Mouse (Mus musculus): ENCODE results near the gene Blm. TPM values are rescaled to one million over a fixed set of nuclear protein-coding genes. Genes with fewer than 3 reads are reported as not detected.
A peak's percentile ranks its signal among the peaks of the same experiment; 100 is the strongest.

The Blm gene
- polyA plus RNA-seq, 1 experiment from 2014 or later: 47.2 TPM

- Histone ChIP-seq H3K4me3 (no peak overlapping the region), H3K9me3 (replicated peaks) (no peaks in the 10 kb centered on the region), H3K4me2 (no peak overlapping the region), H3K36me3 (no peaks in the 10 kb centered on the region), H3K9ac (no peak overlapping the region), H3K4me1 (peaks cover 12% of the 10 kb centered on the region), H3K27ac (no peak overlapping the region), H3K27me3 (replicated peaks) (peaks cover 3% of the 10 kb centered on the region; the same call in 1 of the 2 replicates)
- WGBS (ENCODE audit: insufficient replicate concordance): 65% methylated on average over 6 of the region's 6 CpGs
- ATAC-seq: no peak
These were observed 110.2 kb downstream of the Blm start for GRCm38 (mm10) chr7:80424722-80425121.

- WGBS (ENCODE audit: insufficient replicate concordance): 17% methylated on average over 20 of the region's 20 CpGs
These were observed 112.0 kb downstream of the Blm start for GRCm38 (mm10) chr7:80422759-80423480.

GRCm38 (mm10) chr7:80421576-80421975, 113.3 kb downstream of the Blm start:
- ATAC-seq: no peak
- H3K36me3 ChIP-seq: no peaks in the 10 kb centered on the region
- peaks cover 3% of the 10 kb centered on the region; the same call in 1 of the 2 replicates for H3K27me3 ChIP-seq (replicated peaks)
- no peak overlapping the region for H3K4me3 ChIP-seq
- no peak overlapping the region for H3K4me2 ChIP-seq
- 80% methylated on average over 6 of the region's 6 CpGs for WGBS (ENCODE audit: insufficient replicate concordance)
- peaks cover 42% of the 10 kb centered on the region for H3K4me1 ChIP-seq
- no peak overlapping the region for H3K9ac ChIP-seq
- no peak overlapping the region for H3K27ac ChIP-seq
- H3K9me3 ChIP-seq (replicated peaks): no peaks in the 10 kb centered on the region

More at GRCm38 (mm10) chr7:80422759-80423480, 112.0 kb downstream of the Blm start:
- Histone ChIP-seq H3K4me1 (peaks cover 29% of the 10 kb centered on the region), H3K9me3 (replicated peaks) (no peaks in the 10 kb centered on the region), H3K27ac (no peak overlapping the region), H3K4me3 (peak overlapping the region; percentile 7; the same call in 1 of the 2 replicates), H3K9ac (no peak overlapping the region), H3K4me2 (peak overlapping the region; percentile 57), H3K27me3 (replicated peaks) (peaks cover 3% of the 10 kb centered on the region; the same call in 1 of the 2 replicates), H3K36me3 (no peaks in the 10 kb centered on the region)
- ATAC-seq: no peak

- H3K36me3 ChIP-seq: no peaks in the 10 kb centered on the region
- no peak overlapping the region for H3K4me3 ChIP-seq
- WGBS (ENCODE audit: insufficient replicate concordance): 86% methylated on average over 4 of the region's 4 CpGs
- H3K27me3 ChIP-seq (replicated peaks): peaks cover 3% of the 10 kb centered on the region; the same call in 1 of the 2 replicates
- H3K27ac ChIP-seq: no peak overlapping the region
- no peaks in the 10 kb centered on the region for H3K9me3 ChIP-seq (replicated peaks)
- no peak overlapping the region for H3K4me2 ChIP-seq
- ATAC-seq: no peak
- H3K9ac ChIP-seq: no peak overlapping the region
- H3K4me1 ChIP-seq: peaks cover 42% of the 10 kb centered on the region
These were observed 114.3 kb downstream of the Blm start for GRCm38 (mm10) chr7:80420586-80420985.

DNA sequence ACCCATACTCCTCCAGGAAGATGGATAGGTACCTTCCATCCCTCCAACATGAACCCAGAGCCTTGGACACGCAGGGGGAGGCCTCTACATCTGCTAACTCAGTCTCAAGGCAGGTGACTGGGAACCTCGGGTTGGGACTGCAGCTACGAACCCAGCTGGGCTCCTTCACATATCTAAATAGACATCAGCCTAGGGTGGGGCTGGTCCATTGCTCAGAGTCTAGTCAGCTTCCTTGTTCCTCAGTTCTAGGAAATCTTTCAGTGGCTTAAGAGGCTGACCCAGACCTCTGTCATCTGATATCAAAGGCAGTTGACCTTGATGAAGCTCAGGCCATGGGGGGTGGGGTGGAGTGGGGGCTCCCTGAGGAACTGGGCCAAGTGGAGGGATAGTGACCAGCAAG, 115.6 kb downstream of the Blm start:
- Histone ChIP-seq H3K4me2 (no peak overlapping the region), H3K9me3 (replicated peaks) (no peaks in the 10 kb centered on the region), H3K4me3 (no peak overlapping the region), H3K4me1 (peaks cover 42% of the 10 kb centered on the region), H3K27ac (no peak overlapping the region), H3K9ac (no peak overlapping the region), H3K27me3 (replicated peaks) (peaks cover 3% of the 10 kb centered on the region; the same call in 1 of the 2 replicates), H3K36me3 (no peaks in the 10 kb centered on the region)
- no peak for ATAC-seq
- WGBS (ENCODE audit: insufficient replicate concordance): 33% methylated on average over 3 of the region's 3 CpGs

GRCm38 (mm10) chr7:80418036-80418435, 116.9 kb downstream of the Blm start:
- H3K36me3 ChIP-seq: no peaks in the 10 kb centered on the region
- ATAC-seq: no peak
- no peak overlapping the region for H3K4me2 ChIP-seq
- H3K27ac ChIP-seq: no peak overlapping the region
- 65% methylated on average over 3 of the region's 3 CpGs for WGBS (ENCODE audit: insufficient replicate concordance)
- H3K9ac ChIP-seq: no peak overlapping the region
- H3K9me3 ChIP-seq (replicated peaks): no peaks in the 10 kb centered on the region
- H3K27me3 ChIP-seq (replicated peaks): 0 out of 2 replicates have a peak, but pooled peaks cover 4% of the 10 kb centered on the region
- no peak overlapping the region for H3K4me3 ChIP-seq
- H3K4me1 ChIP-seq: peaks cover 46% of the 10 kb centered on the region

GRCm38 (mm10) chr7:80417601-80418000, 117.3 kb downstream of the Blm start:
- Histone ChIP-seq H3K4me3 (no peak overlapping the region), H3K36me3 (no peaks in the 10 kb centered on the region), H3K9ac (no peak overlapping the region), H3K27ac (no peak overlapping the region), H3K4me1 (peaks cover 42% of the 10 kb centered on the region), H3K4me2 (no peak overlapping the region), H3K27me3 (replicated peaks) (0 out of 2 replicates have a peak, but pooled peaks cover 4% of the 10 kb centered on the region), H3K9me3 (replicated peaks) (no peaks in the 10 kb centered on the region)
- no peak for ATAC-seq

DNA sequence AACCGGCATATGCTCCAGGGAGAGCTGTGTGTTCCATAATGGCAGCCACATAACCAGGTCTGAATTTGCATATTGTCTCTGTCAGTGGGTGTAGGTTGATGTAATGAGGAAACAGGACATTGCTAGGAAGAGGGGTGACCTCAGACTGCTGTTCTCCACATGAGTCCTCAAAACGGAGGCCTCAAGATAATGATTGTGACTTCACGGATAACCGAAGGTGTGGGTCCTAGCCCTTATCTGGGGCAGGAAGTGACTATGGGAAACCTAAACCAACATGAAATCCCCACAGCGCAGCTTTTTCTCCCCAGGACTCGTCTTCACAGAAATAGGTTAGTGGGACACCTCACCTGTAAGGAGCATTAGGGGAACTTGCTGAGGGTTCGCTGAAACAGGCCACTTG, 118.0 kb downstream of the Blm start:
- Histone ChIP-seq H3K36me3 (no peaks in the 10 kb centered on the region), H3K27ac (no peak overlapping the region), H3K4me2 (no peak overlapping the region), H3K4me1 (peaks cover 40% of the 10 kb centered on the region), H3K9ac (no peak overlapping the region), H3K4me3 (no peak overlapping the region), H3K27me3 (replicated peaks) (0 out of 2 replicates have a peak, but pooled peaks cover 4% of the 10 kb centered on the region), H3K9me3 (replicated peaks) (no peaks in the 10 kb centered on the region)
- WGBS (ENCODE audit: insufficient replicate concordance): 33% methylated on average over 7 of the region's 7 CpGs
- no peak for ATAC-seq

- H3K9ac ChIP-seq: no peak overlapping the region
- ATAC-seq: no peak
- H3K9me3 ChIP-seq (replicated peaks): no peaks in the 10 kb centered on the region
- peaks cover 36% of the 10 kb centered on the region for H3K4me1 ChIP-seq
- H3K27ac ChIP-seq: no peak overlapping the region
- 69% methylated on average over 7 of the region's 7 CpGs for WGBS (ENCODE audit: insufficient replicate concordance)
- H3K4me3 ChIP-seq: no peak overlapping the region
- peaks cover 12% of the 10 kb centered on the region for H3K27me3 ChIP-seq (replicated peaks)
- H3K4me2 ChIP-seq: no peak overlapping the region
- no peaks in the 10 kb centered on the region for H3K36me3 ChIP-seq
These were observed 120.5 kb downstream of the Blm start for GRCm38 (mm10) chr7:80414303-80414855.

- no peaks in the 10 kb centered on the region for H3K9me3 ChIP-seq (replicated peaks)
- no peak overlapping the region for H3K4me3 ChIP-seq
- no peak overlapping the region for H3K27ac ChIP-seq
- peaks cover 29% of the 10 kb centered on the region for H3K4me1 ChIP-seq
- no peak for ATAC-seq
- peaks cover 16% of the 10 kb centered on the region for H3K27me3 ChIP-seq (replicated peaks)
- H3K4me2 ChIP-seq: no peak overlapping the region
- H3K36me3 ChIP-seq: no peaks in the 10 kb centered on the region
- WGBS (ENCODE audit: insufficient replicate concordance): 64% methylated on average over 9 of the region's 9 CpGs
- no peak overlapping the region for H3K9ac ChIP-seq
These were observed 121.2 kb downstream of the Blm start for GRCm38 (mm10) chr7:80413512-80414302.

GRCm38 (mm10) chr7:80412781-80413180, 122.1 kb downstream of the Blm start:
- no peaks in the 10 kb centered on the region for H3K9me3 ChIP-seq (replicated peaks)
- H3K27ac ChIP-seq: no peak overlapping the region
- no peaks in the 10 kb centered on the region for H3K36me3 ChIP-seq
- no peak overlapping the region for H3K4me3 ChIP-seq
- H3K4me2 ChIP-seq: no peak overlapping the region
- ATAC-seq: no peak
- peaks cover 24% of the 10 kb centered on the region for H3K27me3 ChIP-seq (replicated peaks)
- WGBS (ENCODE audit: insufficient replicate concordance): 66% methylated on average over 5 of the region's 5 CpGs
- no peak overlapping the region for H3K9ac ChIP-seq
- H3K4me1 ChIP-seq: peaks cover 21% of the 10 kb centered on the region

- H3K9me3 ChIP-seq (replicated peaks): no peaks in the 10 kb centered on the region
- ATAC-seq: no peak
- peaks cover 16% of the 10 kb centered on the region for H3K4me1 ChIP-seq
- WGBS (ENCODE audit: insufficient replicate concordance): 80% methylated on average over 10 of the region's 10 CpGs
- no peaks in the 10 kb centered on the region for H3K36me3 ChIP-seq
- H3K9ac ChIP-seq: no peak overlapping the region
- peaks cover 29% of the 10 kb centered on the region for H3K27me3 ChIP-seq (replicated peaks)
- H3K27ac ChIP-seq: no peak overlapping the region
- no peak overlapping the region for H3K4me2 ChIP-seq
- H3K4me3 ChIP-seq: no peak overlapping the region
These were observed 122.6 kb downstream of the Blm start for GRCm38 (mm10) chr7:80412279-80412678.

All from liver, embryonic 12.5 days (tissue).